In genomic region chr10:3567821-3568220, GRCm38 (mm10) we compare ENCODE assay signal across 15 mouse cellular contexts. TPM values are rescaled to one million over a fixed set of nuclear protein-coding genes. Genes with fewer than 3 reads are reported as not detected.
DNase-seq lines count a peak whose midpoint lies in the region; TF ChIP-seq lines count a peak whose summit lies in the region.
"Had no signal": no experiment of that assay in that cellular context is flagged by ENCODE, and none has a peak within 500 bp of the region (broad histone marks: within the 10 kb centered on the region; RNA-seq: fewer than 3 reads in every experiment).

No protein-coding gene starts in this region.

- H3K27ac ChIP-seq in liver, adult 2 months (replicated peaks; ENCODE audit: insufficient read depth, low read depth, low read length) = no peak overlapping the region
- H3K27ac ChIP-seq in cerebellum, adult 2 months (ENCODE audit: insufficient read depth, low read length) = no peak overlapping the region

- DNase-seq in liver, adult 2 months (ENCODE audit: extremely low read depth, low read depth, low spot score) = no peak
- no peak for DNase-seq in liver
- DNase-seq in 416B (ENCODE audit: low read depth) = peak; percentile 19
- DNase-seq in B cell, adult 2 months = peak; percentile 26 to 29
- DNase-seq in brain, embryonic 14.5 days (ENCODE audit: low read depth) = no peak
- no peak for DNase-seq in frontal cortex, adult 2 months (ENCODE audit: extremely low spot score in 1 of 2, low spot score in 1 of 2)
- no peak for DNase-seq in cerebellum, adult 2 months
- no peak for DNase-seq in ovary, postnatal 14 days (ENCODE audit: low spot score)
- DNase-seq: cerebellum, postnatal 36 days had no signal

- no peaks in the 10 kb centered on the region for H3K27me3 ChIP-seq in liver, adult 2 months (ENCODE audit: control insufficient read depth, insufficient read depth, low read length)
- no peaks in the 10 kb centered on the region for H3K27me3 ChIP-seq in cerebellum, adult 2 months (ENCODE audit: control insufficient read depth, insufficient read depth, low read length)

- TF ChIP-seq CTCF in liver, adult 2 months (IDR thresholded peaks at IDR 0.05; ENCODE audit: low read depth, low read length) = peak; percentile 59
- peak; percentile 45 for TF ChIP-seq CTCF in brain, embryonic 14.5 days (IDR thresholded peaks at IDR 0.05; ENCODE audit: borderline replicate concordance, extremely low read depth, insufficient read depth, insufficient read length)
- no peak for TF ChIP-seq CTCF in cerebellum, adult 2 months (IDR thresholded peaks at IDR 0.05; ENCODE audit: borderline replicate concordance, insufficient read depth, low read depth, low read length)

- 73% methylated on average over 6 of the region's 6 CpGs for WGBS in liver, adult 2 months
- WGBS in cerebellum, adult 2 months = 75% methylated on average over 6 of the region's 6 CpGs

- no peaks in the 10 kb centered on the region for H3K36me3 ChIP-seq in liver, adult 2 months (ENCODE audit: control insufficient read depth, insufficient read depth, low read length)

- TF ChIP-seq POLR2A in liver, adult 2 months (IDR thresholded peaks at IDR 0.05; ENCODE audit: extremely low read depth, insufficient read depth, low read length) = no peak
- TF ChIP-seq POLR2A in brain, embryonic 14.5 days (IDR thresholded peaks at IDR 0.05; ENCODE audit: borderline replicate concordance, extremely low read depth, insufficient read depth, insufficient read length, poor library complexity, severe bottlenecking) = no peak
- TF ChIP-seq POLR2A in cerebellum, adult 2 months (IDR thresholded peaks at IDR 0.05; ENCODE audit: borderline replicate concordance, insufficient read depth, low read length) = no peak

- H3K79me2 ChIP-seq in liver, adult 2 months (ENCODE audit: control insufficient read depth, insufficient read depth, low read length) = no peaks in the 10 kb centered on the region

- H3K4me1 ChIP-seq in liver, adult 2 months (ENCODE audit: control insufficient read depth, insufficient read depth, low read length) = no peaks in the 10 kb centered on the region
- H3K4me1 ChIP-seq in cerebellum, adult 2 months (ENCODE audit: control insufficient read depth, insufficient read depth, low read length) = no peaks in the 10 kb centered on the region

- H3K9ac ChIP-seq in liver, adult 2 months (ENCODE audit: low read depth, low read length) = no peak overlapping the region

- no peak overlapping the region for H3K4me3 ChIP-seq in liver, adult 2 months (ENCODE audit: insufficient read depth, low read depth, low read length)
- no peak overlapping the region for H3K4me3 ChIP-seq in cerebellum, adult 2 months (replicated peaks; ENCODE audit: insufficient read depth, low read depth, low read length)
- H3K4me3 ChIP-seq: erythroblast, embryonic 14.5 days; myocyte had no signal

RNA-seq across cellular contexts. Expression of gene Iyd, which starts 27.8 kb away (rescaled TPM):
- 96.9 and 112 TPM in 2 replicates for total RNA-seq in liver, adult 2 months (2014; rRNA removed)
- 47.7 and 49.9 TPM in 2 replicates for polyA plus RNA-seq in liver, adult 2 months (2012; rRNA removed)
- 0.20 and 0.30 TPM in 2 replicates for polyA plus RNA-seq in brain, embryonic 14.5 days (2012; rRNA removed)
- polyA plus RNA-seq in frontal cortex, adult 2 months (2012; rRNA removed) = 0.36 and 0.44 TPM in 2 replicates
- polyA plus RNA-seq in cerebellum, adult 2 months (2012; rRNA removed) = 0.52 and 0.59 TPM in 2 replicates
- total RNA-seq: gastrocnemius, adult 8-10 months; megakaryocyte, adult 5-6 weeks had no signal
- polyA plus RNA-seq: erythroblast, embryonic 14.5 days; inflammation-experienced regulatory T-cells, adult 6 months; limb, embryonic 11.5 days; myocyte had no signal

Comparison
In these comparisons a context has a peak if more than half of its experiments do, and no peak if none do; other contexts are left out.
1. DNase-seq: peak in 416B (single experiment) and B cell, adult 2 months (2 of 2); none in liver, adult 2 months (single experiment), liver (single experiment), brain, embryonic 14.5 days (single experiment), frontal cortex, adult 2 months (0 of 2), cerebellum, adult 2 months (0 of 2) and ovary, postnatal 14 days (single experiment).
2. RNA of gene Iyd, which starts 27.8 kb away (polyA plus RNA-seq): 47.7 to 49.9 TPM in liver, adult 2 months; 0.52 to 0.59 TPM in cerebellum, adult 2 months, 0.36 to 0.44 TPM in frontal cortex, adult 2 months and 0.20 to 0.30 TPM in brain, embryonic 14.5 days; every median in the first group is over 10 times any median in the second.